Mouse (Mus musculus): Measurements from ENCODE around the gene H2-DMb1. TPM values are rescaled to one million over a fixed set of nuclear protein-coding genes. Genes with fewer than 3 reads are reported as not detected.

Gene H2-DMb1
- total RNA-seq, 1 experiment from 2014 or later = 3.6 TPM

DNA sequence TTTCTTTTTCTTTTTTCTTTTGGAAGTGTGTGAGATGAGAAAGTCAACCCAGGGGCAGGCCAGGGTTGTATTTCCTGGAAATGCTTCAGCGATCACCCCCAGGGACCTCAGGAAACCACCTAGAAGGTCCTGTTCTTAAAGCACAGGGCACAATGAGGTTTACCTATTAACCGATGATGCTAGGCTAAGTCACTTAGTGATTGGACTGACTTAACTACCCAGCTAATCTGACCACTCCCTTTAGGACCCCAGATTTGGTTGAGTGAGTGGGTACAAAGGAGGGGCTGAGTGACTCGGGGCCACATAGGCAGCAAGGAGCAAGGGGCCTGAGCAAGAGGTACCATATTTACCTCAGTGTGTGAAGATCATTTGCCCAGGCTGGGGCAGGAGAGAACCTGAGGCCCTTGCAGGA, 7.9 kb upstream of the H2-DMb1 start:
- DNase-seq = peak; percentile 7

DNA sequence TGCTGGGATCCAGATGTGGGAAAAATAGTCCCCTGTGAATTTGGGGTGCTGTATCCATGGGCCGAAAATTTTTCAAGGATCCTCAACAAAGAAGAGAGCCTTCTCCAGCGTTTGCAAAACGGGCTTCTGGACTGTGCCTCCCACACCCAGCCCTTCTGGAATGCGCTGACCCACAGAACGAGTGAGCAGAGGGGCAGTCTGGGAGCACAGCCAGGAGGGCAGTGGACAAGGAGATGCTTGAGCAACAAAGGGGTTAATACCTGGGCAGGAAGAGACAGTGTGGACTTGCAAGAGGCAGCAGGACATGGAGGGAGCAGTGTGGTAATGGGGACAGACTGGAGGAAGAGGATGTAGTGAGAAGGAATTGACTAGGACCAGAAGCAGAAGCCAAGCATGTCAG, 2.7 kb downstream of the H2-DMb1 start:
- no peak for DNase-seq

DNA sequence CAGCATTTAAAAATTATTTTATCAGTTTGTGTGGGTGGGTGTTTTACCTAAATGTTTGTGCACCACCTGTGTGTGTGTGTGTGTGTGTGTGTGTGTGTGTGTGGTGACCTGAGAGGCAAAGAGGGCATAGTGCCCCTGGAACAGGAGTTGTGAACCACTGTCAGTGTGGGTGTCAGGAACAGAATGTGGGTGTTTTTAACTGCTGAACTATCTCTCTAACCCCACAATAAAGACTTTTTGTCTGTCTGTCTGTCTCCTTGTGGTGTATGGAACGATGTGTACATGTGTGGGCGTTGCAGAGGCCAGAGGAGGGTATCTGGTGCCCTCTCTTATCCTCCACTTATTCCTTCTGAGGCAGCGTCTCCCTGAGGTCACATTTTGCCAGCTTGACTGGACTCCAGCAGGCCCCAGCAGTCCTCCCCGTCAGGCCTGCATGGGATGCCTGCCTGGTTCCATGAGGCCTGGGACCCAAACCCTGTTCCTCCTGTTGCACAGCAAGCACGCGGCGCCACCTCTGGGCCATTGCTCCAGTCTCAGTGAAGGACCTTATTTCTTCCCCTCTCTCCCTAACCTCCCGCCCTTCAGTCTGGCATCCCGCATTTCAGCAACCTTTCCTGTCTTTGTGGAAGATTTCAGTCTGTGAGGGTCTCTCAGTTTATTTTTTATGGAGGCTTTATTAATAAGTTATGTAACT, 11.5 kb downstream of the H2-DMb1 start:
- no peak for DNase-seq

DNA sequence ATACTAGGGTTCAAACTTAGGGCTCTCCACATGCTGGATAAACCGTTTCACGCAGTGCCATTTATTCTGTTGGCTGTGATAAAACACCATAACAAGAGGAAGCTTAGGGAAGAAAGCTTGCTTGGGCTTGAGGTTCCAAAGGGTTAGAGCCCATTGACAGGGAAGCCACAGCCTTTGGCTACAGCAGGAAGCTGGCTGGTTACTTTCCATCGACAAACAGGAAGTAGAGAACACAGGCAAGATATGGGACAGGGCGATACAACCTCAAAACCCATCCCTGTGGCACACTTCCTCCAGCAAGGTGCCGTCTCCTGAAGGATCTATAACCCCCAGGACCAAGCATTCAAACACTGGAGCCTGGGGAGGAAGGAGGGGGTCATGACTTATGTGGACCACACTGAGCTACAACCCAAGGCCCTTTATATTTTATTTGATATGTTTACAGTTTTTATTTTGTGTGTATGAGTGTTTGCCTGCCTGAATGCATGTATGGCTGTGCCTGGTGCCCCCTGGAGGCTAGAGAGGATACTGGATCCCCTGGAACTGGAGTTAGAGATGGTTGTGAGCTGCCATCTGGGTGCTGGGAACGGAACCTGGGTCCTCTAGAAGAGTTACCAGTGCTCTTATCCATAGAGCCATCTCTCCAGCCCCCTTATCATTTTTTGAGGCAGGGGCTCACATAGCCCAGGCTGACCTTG, 12.3 kb downstream of the H2-DMb1 start:
- peak; percentile 29 for DNase-seq

DNA sequence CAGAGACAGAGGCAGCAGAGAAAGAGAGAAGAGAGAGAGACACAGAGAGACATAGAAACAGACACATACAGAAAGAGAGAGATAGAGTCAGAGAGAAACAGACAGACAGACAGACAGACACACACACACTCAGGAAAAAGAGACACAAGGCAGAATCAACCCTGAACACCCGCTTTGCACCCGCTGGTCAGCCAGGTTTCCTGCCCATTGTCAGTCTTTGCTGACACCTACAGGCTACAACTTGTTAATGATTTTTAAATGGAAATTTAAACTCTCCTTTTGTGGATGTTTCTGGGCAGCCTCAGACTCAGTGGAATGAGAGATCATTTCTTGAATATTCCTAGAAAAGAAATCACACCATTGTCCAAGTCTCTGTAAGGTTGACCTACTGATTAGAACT, 16.4 kb downstream of the H2-DMb1 start:
- peak; percentile 68 for DNase-seq

DNA sequence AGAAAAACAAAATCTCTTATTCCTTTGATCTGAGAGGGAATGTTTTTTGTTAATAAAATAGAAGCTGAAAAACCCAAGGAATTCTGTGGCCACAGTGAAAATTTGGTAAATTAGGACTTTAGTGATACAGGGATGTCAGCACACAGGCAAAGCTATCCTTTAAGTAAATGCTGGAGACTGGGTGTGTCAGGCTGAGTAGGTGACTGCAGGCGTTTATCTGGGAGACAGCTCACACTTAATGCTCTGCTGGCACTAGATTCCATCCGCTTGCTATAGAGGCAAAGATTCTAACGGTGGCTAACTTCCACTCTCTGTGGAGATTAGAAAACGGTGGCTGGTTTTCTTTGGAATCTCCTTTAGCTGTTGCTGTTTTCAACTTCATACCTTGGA, 17.6 kb downstream of the H2-DMb1 start:
- DNase-seq = no peak

DNA sequence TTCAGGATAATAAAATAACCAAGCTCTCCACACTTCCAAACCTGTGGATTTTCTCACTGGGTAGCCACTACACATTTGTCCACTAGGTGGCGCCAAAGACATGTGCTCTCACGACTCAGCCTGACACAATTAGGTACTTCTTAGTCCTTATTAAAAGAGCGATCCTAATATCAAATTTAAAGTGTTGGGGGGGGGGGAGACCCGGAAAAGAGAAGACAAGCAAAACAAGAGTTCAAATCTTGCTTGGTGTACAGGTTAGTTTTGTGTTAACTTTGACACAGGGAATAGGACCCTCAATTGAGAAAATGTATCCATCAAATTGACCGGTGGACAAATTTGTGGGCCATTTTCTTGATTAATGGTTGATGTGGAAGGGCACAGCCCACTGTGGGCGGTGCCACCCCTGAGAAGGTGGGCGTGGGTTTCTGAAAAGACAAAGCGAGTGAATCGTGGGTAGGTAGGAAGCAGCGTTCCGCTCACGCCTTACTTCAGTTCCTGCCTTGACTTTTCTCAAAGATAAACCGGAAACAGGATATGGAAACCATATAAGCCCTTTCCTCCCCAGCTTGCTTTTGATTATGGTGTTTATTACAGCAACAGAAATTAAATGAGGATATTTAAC, 18.1 kb downstream of the H2-DMb1 start:
- DNase-seq = peak; percentile 88

DNA sequence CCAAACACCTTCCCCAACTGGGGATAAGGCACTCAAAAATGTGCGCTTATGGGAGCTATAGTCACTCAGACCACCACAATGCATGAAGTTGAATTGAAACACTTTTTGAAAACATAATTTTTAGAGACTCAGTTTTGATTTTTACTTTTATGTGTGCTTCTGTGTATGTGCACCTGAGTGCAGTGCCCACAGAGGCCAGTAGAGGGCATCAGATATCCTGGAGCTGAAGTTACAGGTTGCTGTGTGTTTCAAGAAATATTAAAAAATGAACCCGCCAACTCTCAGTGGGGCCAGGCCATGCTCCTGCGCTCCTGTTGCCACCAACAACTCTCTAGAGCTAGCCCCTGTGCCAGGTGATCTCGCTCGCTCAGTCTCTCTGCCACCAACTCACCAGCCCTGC, 19.7 kb downstream of the H2-DMb1 start:
- no peak for DNase-seq

DNA sequence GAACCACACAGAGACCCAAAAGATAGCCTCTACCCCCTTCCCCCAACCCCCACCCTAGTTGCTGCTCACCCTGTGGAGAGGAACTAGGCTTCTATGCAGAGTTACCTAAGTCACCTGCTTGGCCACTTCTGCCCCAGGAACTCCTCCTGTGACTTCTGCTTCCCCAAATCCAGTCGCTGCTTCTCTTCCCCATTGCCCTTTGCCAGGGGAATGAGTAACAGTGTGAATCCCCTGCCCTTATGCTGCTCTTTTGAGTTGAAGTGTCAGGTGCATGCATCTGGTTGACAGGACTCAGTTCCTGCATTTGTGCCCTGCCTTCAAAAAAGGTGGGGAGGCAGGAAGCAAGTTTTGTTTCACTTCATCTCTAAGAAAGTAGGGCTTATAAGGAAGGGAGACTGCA, 21.2 kb downstream of the H2-DMb1 start:
- no peak for DNase-seq

DNA sequence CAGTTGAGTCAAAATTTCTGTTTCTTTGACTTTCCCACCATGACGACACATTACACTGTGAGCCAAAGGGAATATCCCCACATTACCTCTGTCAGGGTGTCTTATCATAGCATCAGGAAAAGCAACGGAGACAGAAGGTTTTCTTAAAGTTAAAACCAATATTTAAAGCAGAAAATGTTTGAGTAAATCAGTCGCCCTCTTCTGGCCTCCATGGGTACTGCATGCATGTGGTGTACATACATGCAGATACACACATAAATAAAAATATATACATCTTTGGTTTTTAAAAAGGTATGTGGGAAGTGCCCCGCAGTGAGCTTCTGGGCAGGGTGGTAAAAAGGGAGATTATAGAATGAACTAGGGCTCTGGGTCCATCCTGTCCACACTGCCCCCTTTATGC, 24.3 kb downstream of the H2-DMb1 start:
- DNase-seq = no peak

DNA sequence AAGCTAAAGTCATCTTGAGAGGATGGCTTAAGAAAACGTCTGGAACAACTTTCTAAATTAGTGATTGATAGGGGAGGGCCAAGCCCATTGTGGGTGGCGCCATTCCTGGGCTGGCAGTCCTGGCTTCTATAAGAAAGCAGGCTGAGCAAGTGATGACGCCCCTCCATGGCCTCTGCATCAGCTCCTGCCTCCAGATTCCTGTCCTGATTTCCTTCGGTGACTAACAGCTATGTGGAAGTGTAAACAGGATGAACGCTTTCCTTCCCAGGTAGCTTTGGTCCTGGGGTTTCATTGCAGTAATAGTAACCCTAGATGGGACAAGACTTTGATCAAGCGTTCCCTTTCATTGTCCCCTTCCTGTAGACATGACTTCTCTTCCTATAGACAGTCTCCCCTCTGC, 26.1 kb downstream of the H2-DMb1 start:
- DNase-seq = no peak

DNA sequence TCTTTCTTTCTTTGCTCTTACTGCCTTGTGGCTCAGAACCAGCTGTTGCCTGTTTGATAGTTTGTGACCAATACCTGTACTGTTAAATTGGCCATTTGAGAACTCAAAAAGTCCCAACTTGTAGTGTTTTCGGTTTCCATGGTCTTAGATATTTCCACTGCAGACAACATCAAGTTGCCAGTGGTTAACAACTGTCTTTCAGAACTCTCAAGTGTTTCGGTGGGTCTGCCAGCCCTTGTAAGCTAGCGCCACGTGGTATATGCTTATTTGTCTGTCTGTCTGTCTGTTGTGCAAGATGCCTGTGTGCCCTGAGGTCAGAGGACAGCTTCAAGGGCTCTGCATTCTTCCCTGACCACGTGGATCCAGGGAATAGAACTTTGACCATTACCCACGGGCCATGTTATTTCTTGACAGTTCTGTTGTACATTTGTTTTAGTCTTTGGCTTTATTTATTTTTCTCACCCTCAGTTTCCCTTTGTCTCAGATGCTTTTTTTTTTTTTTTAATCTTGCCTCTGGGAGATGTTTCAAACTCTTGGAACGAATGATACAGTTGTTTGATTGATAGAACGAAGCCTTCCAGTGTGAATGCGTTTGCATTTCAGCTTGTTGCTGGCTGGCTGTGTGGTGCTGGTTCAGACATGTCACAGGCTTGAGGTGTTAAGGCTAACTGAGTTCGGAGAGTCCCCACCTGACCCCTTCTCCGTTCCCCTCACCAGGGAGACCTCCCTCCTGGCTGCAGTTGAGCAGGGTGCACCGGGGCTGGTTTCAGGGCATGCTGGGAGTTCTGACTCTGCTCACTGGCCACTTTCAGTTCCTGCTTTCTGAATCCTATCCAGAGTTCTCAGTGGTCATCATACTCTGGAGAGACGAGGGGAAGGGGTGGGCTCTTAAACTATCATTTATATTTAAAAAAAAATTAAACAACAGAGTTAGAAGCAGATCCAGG, 27.3 kb downstream of the H2-DMb1 start:
- no peak for DNase-seq

DNA sequence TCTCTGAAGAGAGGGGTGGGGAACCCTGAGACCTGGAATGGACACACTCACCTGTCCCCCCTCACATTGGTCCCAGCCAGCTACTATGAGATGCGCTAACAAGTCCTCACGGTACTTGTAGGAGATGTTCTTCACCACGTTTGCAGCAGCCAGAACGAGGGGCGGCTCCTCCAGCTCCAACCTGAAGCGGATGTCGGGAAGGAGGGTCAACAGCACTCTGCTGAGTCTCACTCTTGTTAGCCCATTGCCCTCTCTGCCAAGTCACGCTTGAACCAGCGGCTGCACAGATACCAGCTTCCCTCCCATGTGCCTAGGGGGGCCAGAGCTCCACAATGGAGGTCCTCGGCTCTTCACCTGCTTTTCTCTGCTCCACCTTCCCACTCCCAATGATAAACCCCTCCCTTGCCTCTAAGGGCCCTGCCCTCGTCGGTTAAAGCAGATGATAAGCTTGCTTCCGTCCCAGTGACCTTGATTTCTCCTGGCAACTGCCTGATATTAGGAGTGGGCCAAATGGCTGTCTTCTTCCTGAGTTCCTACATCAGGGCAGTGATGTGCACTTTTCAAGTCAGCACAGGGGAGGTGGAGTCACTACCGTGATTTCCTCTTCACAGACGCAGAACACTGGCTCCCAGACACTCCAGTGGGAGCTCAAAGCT, 30.8 kb downstream of the H2-DMb1 start:
- no peak for DNase-seq

DNA sequence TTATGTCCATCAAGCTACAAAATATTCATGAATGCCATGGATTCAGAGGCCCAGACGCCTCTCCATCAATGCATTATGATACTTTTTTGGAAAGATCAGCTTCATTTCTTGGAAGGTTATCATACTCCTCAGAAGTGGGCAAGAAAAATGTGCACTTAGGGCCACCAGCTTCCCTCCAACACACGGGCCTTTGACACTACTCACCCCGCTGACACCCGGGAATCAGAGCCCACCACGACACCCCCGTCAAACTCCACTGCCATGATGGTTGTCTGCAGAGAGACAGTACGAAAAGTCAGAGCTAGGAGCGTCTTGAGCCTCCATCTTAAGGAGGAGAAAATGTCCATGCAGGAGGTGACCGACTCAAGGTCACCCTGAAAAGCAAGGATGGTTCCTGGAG, 32.7 kb downstream of the H2-DMb1 start:
- DNase-seq = no peak

DNA sequence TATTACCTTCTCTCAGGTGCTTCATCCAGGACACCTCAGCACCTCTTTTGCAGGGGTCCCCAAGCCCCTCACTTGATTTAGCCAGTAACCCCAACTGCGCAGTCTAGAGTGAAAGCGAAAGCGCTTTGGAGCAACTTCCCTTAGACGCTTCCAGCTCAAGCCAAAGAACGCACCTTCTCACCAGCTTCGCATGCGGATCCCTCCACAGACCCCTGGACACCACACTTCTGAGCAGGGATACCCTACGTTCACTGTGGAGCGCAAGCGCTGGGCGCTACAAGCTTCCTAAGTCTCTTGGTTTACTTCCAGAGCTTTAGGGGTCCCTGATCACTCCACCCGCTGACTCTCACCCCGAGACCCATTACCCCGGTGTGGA, 34.0 kb downstream of the H2-DMb1 start:
- DNase-seq = peak; percentile 34

DNA sequence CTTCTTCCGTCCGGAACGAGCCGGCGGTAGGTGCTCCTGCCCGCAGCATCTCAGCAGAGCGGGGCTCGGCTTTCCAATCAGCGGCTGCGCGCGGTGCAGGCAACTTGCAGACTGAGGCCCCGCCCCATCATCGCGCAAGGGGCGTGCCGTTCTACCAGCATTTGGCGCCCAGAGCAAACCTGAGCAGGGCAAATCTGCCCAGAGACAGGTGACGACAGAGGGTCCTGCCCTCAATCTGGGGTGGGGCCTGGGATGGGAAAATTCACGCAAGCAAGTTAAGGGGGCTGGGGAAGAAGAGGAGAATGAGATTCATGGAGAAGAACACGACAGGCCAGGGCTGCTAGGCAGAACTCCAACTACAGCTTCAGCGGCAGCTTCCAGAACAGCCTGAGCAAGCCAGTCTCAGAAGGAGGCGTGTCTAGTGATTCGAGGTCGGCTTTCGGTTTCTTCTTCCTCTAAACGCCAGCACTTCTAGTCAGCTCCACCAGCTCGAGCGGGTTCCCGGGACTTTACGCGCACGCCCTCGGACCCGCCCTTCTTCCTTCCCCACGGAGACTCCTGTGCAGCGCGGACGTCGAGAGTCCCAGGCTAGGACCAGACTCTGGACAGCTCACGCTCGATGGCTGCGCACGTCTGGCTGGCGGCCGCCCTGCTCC, 34.5 kb downstream of the H2-DMb1 start, which contains the start of the genes Tap1 and Psmb9:
Gene Tap1 (plus strand): TSS at position 293 of the 656 bp plus-strand sequence.
Gene Psmb9 (minus strand): TSS at position 504 of the 656 bp plus-strand sequence.
- peak; percentile 99 for DNase-seq

DNA sequence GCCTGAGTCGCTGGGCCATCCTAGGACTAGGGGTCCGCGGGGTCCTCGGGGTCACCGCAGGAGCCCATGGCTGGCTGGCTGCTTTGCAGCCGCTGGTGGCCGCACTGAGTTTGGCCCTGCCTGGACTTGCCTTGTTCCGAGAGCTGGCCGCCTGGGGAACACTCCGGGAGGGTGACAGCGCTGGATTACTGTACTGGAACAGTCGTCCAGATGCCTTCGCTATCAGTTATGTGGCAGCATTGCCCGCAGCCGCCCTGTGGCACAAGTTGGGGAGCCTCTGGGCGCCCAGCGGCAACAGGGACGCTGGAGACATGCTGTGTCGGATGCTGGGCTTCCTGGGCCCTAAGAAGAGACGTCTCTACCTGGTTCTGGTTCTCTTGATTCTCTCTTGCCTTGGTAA, 35.1 kb downstream of the H2-DMb1 start:
- DNase-seq = peak; percentile 70

DNA sequence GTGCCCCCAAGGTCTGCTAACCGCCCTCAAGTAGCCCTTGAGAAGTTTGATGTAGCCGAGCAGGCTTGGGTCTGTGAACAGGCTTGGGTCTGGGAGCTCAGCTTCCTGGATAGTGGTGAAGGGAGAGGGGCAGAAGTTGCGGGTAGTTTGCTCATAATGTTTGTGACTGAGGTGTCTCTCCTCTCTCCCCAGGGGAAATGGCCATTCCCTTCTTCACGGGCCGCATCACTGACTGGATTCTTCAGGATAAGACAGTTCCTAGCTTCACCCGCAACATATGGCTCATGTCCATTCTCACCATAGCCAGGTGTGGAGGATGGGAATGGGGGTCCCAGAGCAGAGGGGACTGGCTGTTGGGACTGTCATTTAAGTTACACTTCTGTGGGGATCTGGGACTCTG, 36.1 kb downstream of the H2-DMb1 start:
- DNase-seq = no peak

DNA sequence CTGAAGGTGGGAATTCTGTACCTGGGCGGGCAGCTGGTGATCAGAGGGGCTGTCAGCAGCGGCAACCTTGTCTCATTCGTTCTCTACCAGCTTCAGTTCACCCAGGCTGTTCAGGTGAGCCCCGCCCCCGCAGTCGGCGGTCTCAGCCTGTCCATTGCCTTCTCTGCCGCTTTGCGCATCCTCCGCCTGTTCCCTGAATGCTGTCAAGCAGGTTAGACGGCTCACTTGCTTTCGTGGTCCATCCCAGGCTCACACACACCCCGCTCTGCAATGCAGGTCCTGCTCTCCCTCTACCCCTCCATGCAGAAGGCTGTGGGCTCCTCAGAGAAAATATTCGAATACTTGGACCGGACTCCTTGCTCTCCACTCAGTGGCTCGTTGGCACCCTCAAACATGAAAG, 40.0 kb downstream of the H2-DMb1 start:
- DNase-seq = no peak

DNA sequence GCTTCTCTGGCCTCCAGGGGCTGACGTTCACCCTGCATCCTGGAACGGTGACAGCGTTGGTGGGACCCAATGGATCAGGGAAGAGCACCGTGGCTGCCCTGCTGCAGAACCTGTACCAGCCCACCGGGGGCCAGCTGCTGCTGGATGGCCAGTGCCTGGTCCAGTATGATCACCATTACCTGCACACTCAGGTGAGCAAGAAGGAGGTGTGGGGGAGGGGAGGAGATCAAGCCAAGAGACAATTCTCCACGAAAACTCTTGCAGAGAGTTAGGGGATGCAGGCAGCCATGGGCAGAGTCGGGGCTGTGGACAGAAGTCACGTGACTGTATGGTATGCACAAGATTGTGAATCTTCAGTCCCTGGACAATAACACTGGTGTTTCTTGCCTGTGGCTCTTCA, 40.6 kb downstream of the H2-DMb1 start:
- DNase-seq = no peak

DNA sequence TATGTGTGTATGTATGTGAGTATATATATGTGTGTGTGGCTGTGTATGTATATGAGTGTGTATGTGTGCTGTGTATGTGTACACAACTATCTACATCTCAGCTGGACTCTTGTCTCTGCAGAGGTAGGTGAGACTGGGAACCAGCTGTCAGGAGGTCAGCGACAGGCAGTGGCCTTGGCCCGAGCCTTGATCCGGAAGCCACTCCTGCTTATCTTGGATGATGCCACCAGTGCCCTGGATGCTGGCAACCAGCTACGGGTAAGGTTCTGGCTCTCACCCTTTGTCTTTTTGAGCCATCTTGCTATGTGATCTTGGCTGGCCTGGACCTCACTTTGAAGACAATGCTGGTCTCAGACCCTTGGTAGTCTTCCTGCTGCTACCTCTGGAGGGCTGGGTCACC, 41.9 kb downstream of the H2-DMb1 start:
- no peak for DNase-seq

All from adrenal gland, postnatal 14 days (tissue).